Mouse (Mus musculus): ENCODE data around the gene Grcc10. TPM values are rescaled to one million over a fixed set of nuclear protein-coding genes. Genes with fewer than 3 reads are reported as not detected.
A peak's percentile ranks its signal among the peaks of the same experiment; 100 is the strongest.

Grcc10 gene
- polyA plus RNA-seq, 1 experiment from 2014 or later = 364 TPM

GRCm38 (mm10) chr6:124755831-124756595, 14.8 kb upstream of the Grcc10 start, which contains the start of the genes Gm45234 and Atn1:
Gene Gm45234 (minus strand): TSS chr6:124756021.
Gene Atn1 (minus strand): TSS chr6:124756524.
- peak within 1 kb of the TSS; percentile 84 for H3K4me2 ChIP-seq
- 1% methylated on average over 53 of the region's 100 CpGs for WGBS
- H3K9me3 ChIP-seq = no peaks in the 10 kb centered on the region

DNA sequence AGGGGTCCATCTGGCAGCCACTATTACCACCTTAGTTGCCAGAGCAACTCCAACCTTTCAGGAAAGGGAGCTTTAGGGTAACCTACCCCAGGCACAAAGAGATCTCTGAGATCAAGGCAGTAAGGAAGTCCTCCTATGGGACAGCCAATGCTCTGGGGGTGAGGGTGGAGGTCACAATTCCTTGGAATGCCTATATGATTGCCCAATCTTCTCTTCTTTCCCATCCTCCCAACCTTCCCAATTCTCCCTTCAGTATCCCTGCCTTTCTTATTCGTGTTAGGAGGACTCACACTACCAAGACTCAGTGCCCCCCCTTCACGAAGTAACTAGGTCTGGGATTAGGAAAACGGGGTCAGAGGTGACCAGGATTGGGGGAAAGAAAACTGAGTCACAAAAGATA, 14.1 kb upstream of the Grcc10 start:
- 8% methylated on average over 3 of the region's 3 CpGs for WGBS
- Histone ChIP-seq H3K36me3 (peaks cover 19% of the 10 kb centered on the region; the same call in 1 of the 2 replicates), H3K9ac (peak overlapping the region; percentile 98), H3K4me2 (peak overlapping the region; percentile 84), H3K9me3 (no peaks in the 10 kb centered on the region), H3K27ac (replicated peaks) (peak overlapping the region; percentile 99), H3K27me3 (replicated peaks) (peaks cover 6% of the 10 kb centered on the region), H3K4me3 (peak overlapping the region; percentile 83), H3K4me1 (peaks cover 49% of the 10 kb centered on the region)
- ATAC-seq (ENCODE audit: extremely low read depth, insufficient number of reproducible peaks, low FRiP score, low TSS enrichment) = no peak

More at GRCm38 (mm10) chr6:124755831-124756595, 14.8 kb upstream of the Grcc10 start, which contains the start of the genes Gm45234 and Atn1:
- ATAC-seq (ENCODE audit: extremely low read depth, insufficient number of reproducible peaks, low FRiP score, low TSS enrichment) = peak; percentile 27; the same call in 1 of the 2 replicates
- Histone ChIP-seq H3K27me3 (replicated peaks) (peaks cover 10% of the 10 kb centered on the region), H3K9ac (peak within 1 kb of the TSS; percentile 98), H3K36me3 (peaks cover 19% of the 10 kb centered on the region; the same call in 1 of the 2 replicates), H3K4me3 (peak within 1 kb of the TSS; percentile 83), H3K4me1 (peaks cover 49% of the 10 kb centered on the region), H3K27ac (replicated peaks) (peak within 1 kb of the TSS; percentile 99)

DNA sequence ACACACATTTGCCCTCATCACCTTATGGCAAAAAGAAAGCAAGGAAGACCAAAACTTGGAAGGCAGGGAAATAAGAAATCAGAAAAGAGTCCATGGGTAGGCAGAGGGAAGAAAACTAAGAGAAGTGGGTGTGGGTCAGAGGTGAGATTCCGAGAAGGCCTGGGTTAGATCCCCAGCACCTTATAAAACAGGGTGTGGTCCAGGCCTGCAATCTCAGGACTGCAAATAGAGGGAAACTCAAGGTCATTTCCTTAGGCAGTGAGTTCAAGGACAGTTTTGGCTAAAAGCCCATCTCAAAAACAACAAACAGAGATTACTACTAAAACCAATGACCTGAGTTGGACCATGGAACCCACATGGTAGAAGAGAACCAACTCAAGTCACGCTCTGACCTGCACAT, 12.7 kb upstream of the Grcc10 start:
- H3K4me3 ChIP-seq = no peak overlapping the region
- peaks cover 42% of the 10 kb centered on the region for H3K4me1 ChIP-seq
- H3K27me3 ChIP-seq (replicated peaks) = no peaks in the 10 kb centered on the region
- H3K27ac ChIP-seq (replicated peaks) = no peak overlapping the region
- no peak for ATAC-seq (ENCODE audit: extremely low read depth, insufficient number of reproducible peaks, low FRiP score, low TSS enrichment)
- H3K9me3 ChIP-seq = no peaks in the 10 kb centered on the region
- H3K36me3 ChIP-seq = peaks cover 31% of the 10 kb centered on the region
- no peak overlapping the region for H3K4me2 ChIP-seq
- WGBS = 75% methylated on average over 2 of the region's 2 CpGs
- no peak overlapping the region for H3K9ac ChIP-seq

GRCm38 (mm10) chr6:124750405-124750804, 9.2 kb upstream of the Grcc10 start:
- Histone ChIP-seq H3K4me1 (peaks cover 34% of the 10 kb centered on the region), H3K4me2 (no peak overlapping the region), H3K4me3 (no peak overlapping the region), H3K9me3 (no peaks in the 10 kb centered on the region), H3K27me3 (replicated peaks) (no peaks in the 10 kb centered on the region), H3K36me3 (peaks cover 56% of the 10 kb centered on the region), H3K9ac (no peak overlapping the region), H3K27ac (replicated peaks) (no peak overlapping the region)
- ATAC-seq (ENCODE audit: extremely low read depth, insufficient number of reproducible peaks, low FRiP score, low TSS enrichment) = no peak
- WGBS = 85% methylated on average over 8 of the region's 8 CpGs

DNA sequence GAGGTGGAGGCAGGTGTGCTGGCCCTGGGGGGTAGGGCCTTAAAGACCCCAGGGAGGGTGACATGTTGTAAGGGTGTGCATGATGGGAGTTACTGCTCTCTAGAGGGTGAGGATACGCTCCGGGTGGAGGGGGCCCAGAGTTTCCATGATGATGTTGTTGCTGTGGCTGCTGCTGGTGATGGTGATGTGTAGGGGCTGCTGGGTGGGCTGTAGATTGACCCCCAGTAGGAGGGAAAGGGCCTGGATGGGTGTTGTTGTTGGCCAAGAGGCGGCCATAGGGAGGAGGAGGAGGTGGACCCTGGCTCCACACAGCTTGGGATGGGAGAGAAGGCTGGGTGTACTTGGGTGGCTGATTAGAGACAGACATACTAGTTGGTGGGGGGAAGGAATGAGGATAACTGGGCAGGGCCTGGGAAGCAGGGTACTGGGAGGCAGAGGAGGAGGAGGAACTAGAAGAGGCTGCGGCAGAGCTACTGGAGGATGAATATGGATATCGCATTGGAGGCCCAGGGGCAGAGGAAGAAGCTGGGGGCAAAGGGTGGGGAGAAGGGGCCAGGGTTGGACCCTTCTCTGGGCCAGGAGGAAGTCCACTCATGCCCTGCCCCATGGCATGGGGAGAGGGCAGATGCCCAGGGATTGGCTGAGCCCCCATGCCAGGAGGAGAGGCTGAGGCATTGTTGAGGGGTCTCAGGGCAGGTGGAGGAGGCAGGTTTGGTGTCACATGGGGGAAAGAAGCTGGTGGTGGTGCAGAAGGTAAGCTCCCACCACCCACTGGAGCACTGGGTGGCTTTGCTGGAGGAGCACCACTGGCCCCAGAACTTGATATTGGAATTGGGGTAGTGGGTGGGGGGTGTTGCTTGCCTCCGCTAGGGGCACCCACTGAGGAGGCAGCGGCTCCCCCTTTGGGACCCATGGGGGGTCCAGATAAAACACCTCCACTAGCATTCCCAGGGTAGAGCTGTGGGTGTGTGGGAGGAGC, 5.8 kb upstream of the Grcc10 start:
- no peak for ATAC-seq (ENCODE audit: extremely low read depth, insufficient number of reproducible peaks, low FRiP score, low TSS enrichment)
- Histone ChIP-seq H3K4me1 (peaks cover 28% of the 10 kb centered on the region), H3K4me2 (peak overlapping the region; percentile 98), H3K27me3 (replicated peaks) (no peaks in the 10 kb centered on the region), H3K9me3 (no peaks in the 10 kb centered on the region), H3K27ac (replicated peaks) (peak overlapping the region; percentile 89), H3K4me3 (peak overlapping the region; percentile 68), H3K9ac (peak overlapping the region; percentile 96), H3K36me3 (peaks cover 67% of the 10 kb centered on the region)
- WGBS = 86% methylated on average over 7 of the region's 7 CpGs

GRCm38 (mm10) chr6:124746296-124746605, 5.1 kb upstream of the Grcc10 start:
- H3K9ac ChIP-seq = peak overlapping the region; percentile 96
- no peak for ATAC-seq (ENCODE audit: extremely low read depth, insufficient number of reproducible peaks, low FRiP score, low TSS enrichment)
- peak overlapping the region; percentile 89 for H3K27ac ChIP-seq (replicated peaks)
- peaks cover 66% of the 10 kb centered on the region for H3K36me3 ChIP-seq
- H3K4me2 ChIP-seq = peak overlapping the region; percentile 98
- H3K4me1 ChIP-seq = peaks cover 33% of the 10 kb centered on the region
- H3K27me3 ChIP-seq (replicated peaks) = no peaks in the 10 kb centered on the region
- H3K9me3 ChIP-seq = no peaks in the 10 kb centered on the region
- WGBS = 19% methylated on average over 8 of the region's 8 CpGs
- peak overlapping the region; percentile 68 for H3K4me3 ChIP-seq

DNA sequence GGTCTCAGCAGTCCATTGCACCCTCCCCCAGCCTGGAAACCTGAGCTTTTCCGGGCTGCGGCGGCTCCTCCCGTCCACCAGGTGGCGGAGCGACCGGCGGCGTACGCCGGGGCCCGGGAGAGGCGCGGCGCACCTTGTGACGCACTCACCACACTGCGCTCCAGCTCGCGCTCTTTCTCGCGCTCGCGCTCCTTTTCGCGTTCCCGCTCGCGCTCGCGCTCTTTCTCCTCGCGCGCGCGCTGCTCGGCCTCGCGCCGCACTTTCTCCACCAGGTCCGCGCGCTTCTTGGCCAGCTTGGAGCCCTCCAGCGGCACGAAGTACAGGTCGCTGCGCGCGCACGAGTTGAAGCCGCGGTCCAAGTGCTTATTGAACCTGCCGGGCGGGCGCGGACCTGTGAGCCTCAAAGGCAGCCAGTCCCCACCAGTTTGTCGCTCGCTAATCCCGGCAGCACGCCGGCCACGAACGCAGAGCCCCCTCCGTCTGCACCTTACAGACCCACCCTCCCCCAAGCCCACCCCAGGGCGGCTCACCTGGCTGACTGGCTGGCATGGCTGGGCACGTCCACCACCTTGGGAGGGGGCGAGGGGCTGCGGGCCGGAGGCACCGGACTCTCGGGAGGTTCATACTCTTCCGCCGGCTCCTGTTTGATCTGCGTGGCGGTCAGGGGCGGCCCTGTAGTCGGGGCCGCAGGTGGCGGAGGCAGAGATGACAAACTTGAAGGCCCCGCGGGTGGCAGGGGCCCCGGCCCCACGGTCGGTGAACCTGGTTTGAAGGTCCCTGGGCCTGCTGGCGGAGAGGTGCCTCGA, 4.5 kb upstream of the Grcc10 start:
- Histone ChIP-seq H3K27me3 (replicated peaks) (no peaks in the 10 kb centered on the region), H3K4me1 (peaks cover 33% of the 10 kb centered on the region), H3K9ac (peak overlapping the region; percentile 96), H3K36me3 (peaks cover 63% of the 10 kb centered on the region), H3K27ac (replicated peaks) (peak overlapping the region; percentile 89), H3K9me3 (no peaks in the 10 kb centered on the region), H3K4me3 (peak overlapping the region; percentile 68), H3K4me2 (peak overlapping the region; percentile 98)
- 2% methylated on average over 85 of the region's 85 CpGs for WGBS
- peak; percentile 77 for ATAC-seq (ENCODE audit: extremely low read depth, insufficient number of reproducible peaks, low FRiP score, low TSS enrichment)

DNA sequence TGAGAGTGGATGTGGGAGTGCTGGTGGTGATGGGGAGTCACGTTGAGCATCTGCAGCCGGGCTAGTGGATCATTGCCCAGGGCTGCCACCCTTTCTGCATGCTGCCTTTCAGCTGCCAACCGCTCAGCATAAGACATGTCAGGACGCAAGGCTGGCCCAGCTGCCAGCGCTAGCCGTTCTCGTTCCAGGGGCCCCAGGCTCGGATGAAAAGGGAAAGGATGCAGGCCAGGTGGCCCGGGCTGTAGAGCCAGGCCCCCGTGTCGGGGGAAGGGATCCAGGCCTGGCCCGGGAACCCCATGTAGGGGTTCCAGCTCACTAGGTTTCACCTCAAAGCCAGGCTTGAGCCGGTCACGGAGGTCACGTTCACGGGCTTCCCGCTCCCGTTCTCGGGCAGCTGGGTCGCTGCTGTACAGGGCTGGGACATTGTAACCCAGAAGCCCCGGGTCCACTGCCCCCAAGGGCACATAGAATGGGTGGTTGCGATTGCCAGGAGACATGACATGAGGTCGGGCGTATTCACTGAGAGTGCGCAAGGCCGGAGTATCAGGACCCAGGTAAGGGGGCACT, 3.7 kb upstream of the Grcc10 start:
- Histone ChIP-seq H3K4me1 (peaks cover 38% of the 10 kb centered on the region), H3K36me3 (peaks cover 61% of the 10 kb centered on the region), H3K9me3 (no peaks in the 10 kb centered on the region), H3K27ac (replicated peaks) (peak overlapping the region; percentile 89), H3K4me3 (peak overlapping the region; percentile 68), H3K27me3 (replicated peaks) (no peaks in the 10 kb centered on the region), H3K4me2 (peak overlapping the region; percentile 98), H3K9ac (peak overlapping the region; percentile 96)
- ATAC-seq (ENCODE audit: extremely low read depth, insufficient number of reproducible peaks, low FRiP score, low TSS enrichment) = no peak
- 71% methylated on average over 26 of the region's 26 CpGs for WGBS

- no peak overlapping the region for H3K4me2 ChIP-seq
- peaks cover 50% of the 10 kb centered on the region for H3K4me1 ChIP-seq
- no peak overlapping the region for H3K9ac ChIP-seq
- WGBS = 88% methylated on average over 8 of the region's 8 CpGs
- H3K36me3 ChIP-seq = peaks cover 56% of the 10 kb centered on the region
- H3K27me3 ChIP-seq (replicated peaks) = no peaks in the 10 kb centered on the region
- no peaks in the 10 kb centered on the region for H3K9me3 ChIP-seq
- no peak overlapping the region for H3K4me3 ChIP-seq
- no peak for ATAC-seq (ENCODE audit: extremely low read depth, insufficient number of reproducible peaks, low FRiP score, low TSS enrichment)
- H3K27ac ChIP-seq (replicated peaks) = no peak overlapping the region
These were observed 2.5 kb upstream of the Grcc10 start for GRCm38 (mm10) chr6:124743647-124744046.

- Histone ChIP-seq H3K27me3 (replicated peaks) (no peaks in the 10 kb centered on the region), H3K4me1 (peaks cover 55% of the 10 kb centered on the region), H3K4me2 (no peak overlapping the region), H3K9ac (no peak overlapping the region), H3K36me3 (peaks cover 49% of the 10 kb centered on the region), H3K27ac (replicated peaks) (no peak overlapping the region), H3K4me3 (no peak overlapping the region), H3K9me3 (no peaks in the 10 kb centered on the region)
- 84% methylated on average over 15 of the region's 15 CpGs for WGBS
- no peak for ATAC-seq (ENCODE audit: extremely low read depth, insufficient number of reproducible peaks, low FRiP score, low TSS enrichment)
These were observed 1.8 kb upstream of the Grcc10 start for GRCm38 (mm10) chr6:124742839-124743514.

Data from heart, embryonic 13.5 days (tissue).